Mouse (Mus musculus): Measurements from ENCODE around the gene Haus2. TPM values are rescaled to one million over a fixed set of nuclear protein-coding genes. Genes with fewer than 3 reads are reported as not detected.

Haus2 gene
- total and polyA plus RNA-seq, 3 experiments: 3.6 to 10.2 (median 9.8) TPM

GRCm38 (mm10) chr2:120631957-120632356 is 22.8 kb downstream of the Haus2 start:
- TF ChIP-seq EP300 (IDR thresholded peaks at IDR 0.05; ENCODE audit: insufficient read depth, low read depth, low read length) (peak; percentile 89; the same call in 1 of the 2 replicates), POLR2A (IDR thresholded peaks at IDR 0.05; ENCODE audit: insufficient read depth, low read depth, low read length) (peak; percentile 29; the same call in 1 of the 2 replicates), CTCF (IDR thresholded peaks at IDR 0.05) (no peak)
- peak in 1 of 2 experiments; percentile 68 for DNase-seq
- Histone ChIP-seq H3K36me3 (ENCODE audit: control insufficient read depth, insufficient read depth, low read length) (peaks cover 20% of the 10 kb centered on the region), H3K9ac (ENCODE audit: low read depth, low read length) (no peak overlapping the region), H3K27ac (peak overlapping the region; percentile 88), H3K27me3 (ENCODE audit: control insufficient read depth, insufficient read depth, low read length) (no peaks in the 10 kb centered on the region), H3K79me2 (replicated peaks; ENCODE audit: control insufficient read depth, insufficient read depth, low read length) (no peaks in the 10 kb centered on the region), H3K4me1 (ENCODE audit: control insufficient read depth, insufficient read depth, low read length) (peaks cover 12% of the 10 kb centered on the region), H3K4me3 (no peak overlapping the region)
- intact Hi-C loops (cut with DNase I): loop anchor here (2.0 kb wide), 1 partner anchor 19 kb away; no protein-coding TSS in a partner anchor
- 30% methylated on average over 4 of the region's 4 CpGs for WGBS

- Histone ChIP-seq H3K27me3 (ENCODE audit: control insufficient read depth, insufficient read depth, low read length) (no peaks in the 10 kb centered on the region), H3K36me3 (ENCODE audit: control insufficient read depth, insufficient read depth, low read length) (no peaks in the 10 kb centered on the region; the same call in 1 of the 2 replicates), H3K4me3 (no peak overlapping the region), H3K9ac (ENCODE audit: low read depth, low read length) (no peak overlapping the region), H3K27ac (no peak overlapping the region), H3K79me2 (replicated peaks; ENCODE audit: control insufficient read depth, insufficient read depth, low read length) (no peaks in the 10 kb centered on the region), H3K4me1 (ENCODE audit: control insufficient read depth, insufficient read depth, low read length) (peaks cover 3% of the 10 kb centered on the region; the same call in 1 of the 2 replicates)
- 92% methylated on average over 8 of the region's 8 CpGs for WGBS
- DNase-seq: no peak
- intact Hi-C loops (cut with DNase I): no loop called here
- TF ChIP-seq CTCF (IDR thresholded peaks at IDR 0.05): no peak
- no peak for TF ChIP-seq EP300 (IDR thresholded peaks at IDR 0.05; ENCODE audit: insufficient read depth, low read depth, low read length)
- no peak for TF ChIP-seq POLR2A (IDR thresholded peaks at IDR 0.05; ENCODE audit: insufficient read depth, low read depth, low read length)
These were observed 31.7 kb downstream of the Haus2 start for GRCm38 (mm10) chr2:120640835-120641234.

GRCm38 (mm10) chr2:120643836-120644235 is 34.7 kb downstream of the Haus2 start:
- no peaks in the 10 kb centered on the region for H3K27me3 ChIP-seq (ENCODE audit: control insufficient read depth, insufficient read depth, low read length)
- no peaks in the 10 kb centered on the region for H3K79me2 ChIP-seq (replicated peaks; ENCODE audit: control insufficient read depth, insufficient read depth, low read length)
- H3K36me3 ChIP-seq (ENCODE audit: control insufficient read depth, insufficient read depth, low read length): no peaks in the 10 kb centered on the region; the same call in 1 of the 2 replicates
- intact Hi-C loops (cut with DNase I): no loop called here
- H3K9ac ChIP-seq (ENCODE audit: low read depth, low read length): no peak overlapping the region
- TF ChIP-seq EP300 (IDR thresholded peaks at IDR 0.05; ENCODE audit: insufficient read depth, low read depth, low read length) (no peak), POLR2A (IDR thresholded peaks at IDR 0.05; ENCODE audit: insufficient read depth, low read depth, low read length) (no peak), CTCF (IDR thresholded peaks at IDR 0.05) (0 out of 2 replicates have a peak, but pooled peaks have one; percentile 10)
- peak overlapping the region; percentile 51 for H3K27ac ChIP-seq
- peak; percentile 70 to 83 for DNase-seq
- no peak overlapping the region for H3K4me3 ChIP-seq
- 35% methylated on average over 7 of the region's 7 CpGs for WGBS
- peaks cover 4% of the 10 kb centered on the region for H3K4me1 ChIP-seq (ENCODE audit: control insufficient read depth, insufficient read depth, low read length)

- TF ChIP-seq POLR2A (IDR thresholded peaks at IDR 0.05; ENCODE audit: insufficient read depth, low read depth, low read length) (no peak), CTCF (IDR thresholded peaks at IDR 0.05) (no peak), EP300 (IDR thresholded peaks at IDR 0.05; ENCODE audit: insufficient read depth, low read depth, low read length) (peak; percentile 30; the same call in 1 of the 2 replicates)
- no peak overlapping the region for H3K4me3 ChIP-seq
- H3K27me3 ChIP-seq (ENCODE audit: control insufficient read depth, insufficient read depth, low read length): no peaks in the 10 kb centered on the region
- H3K4me1 ChIP-seq (ENCODE audit: control insufficient read depth, insufficient read depth, low read length): peaks cover 7% of the 10 kb centered on the region
- peaks cover 2% of the 10 kb centered on the region; the same call in 1 of the 2 replicates for H3K36me3 ChIP-seq (ENCODE audit: control insufficient read depth, insufficient read depth, low read length)
- intact Hi-C loops (cut with DNase I): no loop called here
- WGBS: 34% methylated on average over 4 of the region's 4 CpGs
- no peak overlapping the region for H3K9ac ChIP-seq (ENCODE audit: low read depth, low read length)
- peak in 1 of 2 experiments; percentile 55 for DNase-seq
- no peaks in the 10 kb centered on the region for H3K79me2 ChIP-seq (replicated peaks; ENCODE audit: control insufficient read depth, insufficient read depth, low read length)
- peak overlapping the region; percentile 23; the same call in 1 of the 2 replicates for H3K27ac ChIP-seq
These were observed 37.6 kb downstream of the Haus2 start for GRCm38 (mm10) chr2:120646777-120647176.

- H3K27me3 ChIP-seq (ENCODE audit: control insufficient read depth, insufficient read depth, low read length): no peaks in the 10 kb centered on the region
- peaks cover 2% of the 10 kb centered on the region; the same call in 1 of the 2 replicates for H3K36me3 ChIP-seq (ENCODE audit: control insufficient read depth, insufficient read depth, low read length)
- H3K27ac ChIP-seq: peak overlapping the region; percentile 57
- peak in 1 of 2 experiments; percentile 8 for DNase-seq
- peaks cover 11% of the 10 kb centered on the region for H3K4me1 ChIP-seq (ENCODE audit: control insufficient read depth, insufficient read depth, low read length)
- no peaks in the 10 kb centered on the region for H3K79me2 ChIP-seq (replicated peaks; ENCODE audit: control insufficient read depth, insufficient read depth, low read length)
- no peak overlapping the region for H3K4me3 ChIP-seq
- H3K9ac ChIP-seq (ENCODE audit: low read depth, low read length): no peak overlapping the region
- TF ChIP-seq EP300 (IDR thresholded peaks at IDR 0.05; ENCODE audit: insufficient read depth, low read depth, low read length) (no peak), CTCF (IDR thresholded peaks at IDR 0.05) (no peak), POLR2A (IDR thresholded peaks at IDR 0.05; ENCODE audit: insufficient read depth, low read depth, low read length) (no peak)
- 33% methylated on average over 7 of the region's 7 CpGs for WGBS
- intact Hi-C loops (cut with DNase I): no loop called here
These were observed 43.2 kb downstream of the Haus2 start for GRCm38 (mm10) chr2:120652256-120652924.

GRCm38 (mm10) chr2:120652925-120653284 is 43.7 kb downstream of the Haus2 start:
- H3K9ac ChIP-seq (ENCODE audit: low read depth, low read length): no peak overlapping the region
- H3K27me3 ChIP-seq (ENCODE audit: control insufficient read depth, insufficient read depth, low read length): no peaks in the 10 kb centered on the region
- intact Hi-C loops (cut with DNase I): no loop called here
- H3K27ac ChIP-seq: peak overlapping the region; percentile 57
- no peak for DNase-seq
- no peaks in the 10 kb centered on the region; the same call in 1 of the 2 replicates for H3K79me2 ChIP-seq (replicated peaks; ENCODE audit: control insufficient read depth, insufficient read depth, low read length)
- TF ChIP-seq CTCF (IDR thresholded peaks at IDR 0.05) (no peak), EP300 (IDR thresholded peaks at IDR 0.05; ENCODE audit: insufficient read depth, low read depth, low read length) (no peak), POLR2A (IDR thresholded peaks at IDR 0.05; ENCODE audit: insufficient read depth, low read depth, low read length) (no peak)
- 39% methylated on average over 7 of the region's 7 CpGs for WGBS
- peaks cover 11% of the 10 kb centered on the region for H3K4me1 ChIP-seq (ENCODE audit: control insufficient read depth, insufficient read depth, low read length)
- no peak overlapping the region for H3K4me3 ChIP-seq
- H3K36me3 ChIP-seq (ENCODE audit: control insufficient read depth, insufficient read depth, low read length): peaks cover 2% of the 10 kb centered on the region; the same call in 1 of the 2 replicates
